Mouse (Mus musculus) heart, embryonic 10.5 days (tissue): ENCODE data around the gene Trmt1. TPM values are rescaled to one million over a fixed set of nuclear protein-coding genes. Genes with fewer than 3 reads are reported as not detected.

Source experiments
- DNase-seq: peaks from one replicate; pipeline ENCODE4 v3.0.0-alpha.2; 2017; ENCODE audit warnings: low spot score
- H3K27ac ChIP-seq: fragments of 300-500 bp; sonication (generic); 2 replicates; pipeline ENCODE4 v1.5.1; 2016; ENCODE audit warnings: mild to moderate bottlenecking
- H3K27me3 ChIP-seq: fragments of 300-500 bp; sonication (generic); 2 replicates; pipeline ENCODE4 v1.6.1; 2016; ENCODE audit warnings: mild to moderate bottlenecking; ENCODE audit not compliant: poor library complexity, insufficient read depth, severe bottlenecking
- H3K36me3 ChIP-seq: fragments of 300-500 bp; sonication (generic); 2 replicates; pipeline ENCODE4 v1.6.1; 2016; ENCODE audit warnings: mild to moderate bottlenecking, moderate library complexity
- H3K4me1 ChIP-seq: fragments of 300-500 bp; sonication (generic); 2 replicates; pipeline ENCODE4 v1.6.1; 2016; ENCODE audit warnings: mild to moderate bottlenecking
- H3K4me3 ChIP-seq: fragments of 300-500 bp; sonication (generic); 2 replicates; pipeline ENCODE4 v1.5.1; 2016; ENCODE audit warnings: mild to moderate bottlenecking, moderate library complexity
- H3K9me3 ChIP-seq: fragments of 300-500 bp; sonication (generic); 2 replicates; pipeline ENCODE4 v1.6.1; 2016; ENCODE audit warnings: mild to moderate bottlenecking, moderate library complexity
- WGBS: fragments of 180-500 bp; shearing (Covaris S2); methylation state at CpG from one replicate; pipeline ENCODE4 v1.1.7; 2016; 5-methylcytosine and 5-hydroxymethylcytosine counted together
- polyA plus RNA-seq: library from polyadenylated mRNA; unstranded; fragments of >200 nt; fragmentation: Nextera tagmentation; extraction: Ambion mirVana; gene quantifications from 2 replicates; pipeline ENCODE4 v1.2.1, GENCODE M21; 2016

Trmt1 gene
- polyA plus RNA-seq, 1 experiment from 2014 or later: 64.6 TPM

GRCm38 (mm10) chr8:84711312-84711711 is 25.2 kb downstream of the Trmt1 start:
- H3K27me3 ChIP-seq: peaks cover 100% of the 10 kb centered on the region
- 43% methylated on average over 3 of the region's 3 CpGs for WGBS
- no peaks in the 10 kb centered on the region for H3K36me3 ChIP-seq
- H3K9me3 ChIP-seq: no peaks in the 10 kb centered on the region
- peaks cover 63% of the 10 kb centered on the region for H3K4me1 ChIP-seq
- H3K27ac ChIP-seq: peak overlapping the region; percentile 29
- DNase-seq: no peak
- H3K4me3 ChIP-seq: no peak overlapping the region

GRCm38 (mm10) chr8:84711933-84712758 is 26.0 kb downstream of the Trmt1 start:
- Histone ChIP-seq H3K36me3 (no peaks in the 10 kb centered on the region), H3K4me1 (peaks cover 55% of the 10 kb centered on the region), H3K27ac (peak overlapping the region; percentile 37; the same call in 1 of the 2 replicates), H3K9me3 (no peaks in the 10 kb centered on the region), H3K27me3 (peaks cover 100% of the 10 kb centered on the region), H3K4me3 (no peak overlapping the region)
- no peak for DNase-seq
- 26% methylated on average over 10 of the region's 11 CpGs for WGBS

DNA sequence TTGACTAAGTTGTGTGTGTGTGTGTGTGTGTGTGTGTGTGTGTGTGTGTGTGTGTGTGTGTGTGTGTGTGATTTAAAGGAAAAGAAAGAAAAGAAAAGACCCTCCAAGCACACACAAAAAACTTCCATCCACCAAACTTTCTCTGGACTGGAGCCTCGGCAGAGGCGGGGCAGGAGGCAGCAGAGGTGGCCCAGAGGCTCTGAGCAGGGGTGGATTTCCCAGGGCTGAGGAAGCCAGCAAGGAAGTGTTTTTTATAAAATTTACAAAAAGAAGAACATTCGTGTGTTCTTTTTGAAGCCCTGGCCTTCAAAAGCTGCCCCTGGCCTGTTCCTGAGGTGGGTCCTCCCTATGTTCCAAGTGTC is 26.6 kb downstream of the Trmt1 start:
- peaks cover 49% of the 10 kb centered on the region for H3K4me1 ChIP-seq
- H3K4me3 ChIP-seq: no peak overlapping the region
- no peak for DNase-seq
- H3K27me3 ChIP-seq: peaks cover 100% of the 10 kb centered on the region
- 37% methylated on average over 3 of the region's 3 CpGs for WGBS
- H3K9me3 ChIP-seq: no peaks in the 10 kb centered on the region
- H3K36me3 ChIP-seq: no peaks in the 10 kb centered on the region
- H3K27ac ChIP-seq: peak overlapping the region; percentile 37; the same call in 1 of the 2 replicates

DNA sequence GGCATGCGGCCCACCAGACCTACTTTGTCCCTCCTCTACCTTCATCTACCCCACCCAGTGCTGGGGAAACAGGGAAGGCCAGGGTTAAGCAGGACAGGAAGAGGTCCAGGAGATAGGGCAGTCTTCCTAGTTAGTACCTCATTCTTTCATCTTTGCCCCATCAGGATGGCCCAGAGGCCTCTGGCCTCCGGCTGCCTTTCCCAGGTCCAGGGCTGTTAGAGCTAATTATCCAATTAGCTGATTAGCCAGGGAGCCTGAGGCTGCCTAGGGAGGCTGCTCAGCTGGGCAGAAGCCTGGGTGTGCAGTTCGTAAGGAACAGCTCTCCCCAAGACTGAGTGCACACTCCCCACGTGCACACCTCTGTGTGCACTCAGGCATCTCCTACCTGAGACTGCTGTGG is 27.3 kb downstream of the Trmt1 start:
- WGBS: 38% methylated on average over 4 of the region's 4 CpGs
- H3K4me1 ChIP-seq: peaks cover 43% of the 10 kb centered on the region
- peak overlapping the region; percentile 37 for H3K27ac ChIP-seq
- H3K27me3 ChIP-seq: peaks cover 100% of the 10 kb centered on the region
- no peaks in the 10 kb centered on the region for H3K36me3 ChIP-seq
- no peak for DNase-seq
- no peaks in the 10 kb centered on the region for H3K9me3 ChIP-seq
- no peak overlapping the region for H3K4me3 ChIP-seq

DNA sequence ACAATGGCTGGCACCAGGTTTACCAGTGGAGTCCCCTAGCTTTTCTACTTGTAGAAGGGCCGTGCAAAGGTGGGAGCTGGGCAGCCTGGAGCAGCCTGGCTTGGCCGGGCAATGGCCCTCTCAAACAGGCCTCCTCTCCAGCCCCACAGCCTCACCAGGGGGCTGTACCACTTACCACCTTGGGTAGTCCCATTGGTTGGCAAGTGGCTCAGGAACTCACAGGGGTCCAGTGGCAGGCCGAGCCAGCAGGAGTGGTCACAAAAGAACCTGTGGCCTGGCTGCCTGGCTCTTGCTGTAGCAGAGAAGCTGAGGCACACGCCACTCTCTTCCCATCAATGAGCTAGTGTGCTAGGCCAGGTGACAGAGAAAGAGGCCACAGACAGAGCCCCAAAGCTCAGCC is 28.1 kb downstream of the Trmt1 start:
- Histone ChIP-seq H3K36me3 (no peaks in the 10 kb centered on the region), H3K4me3 (no peak overlapping the region), H3K27me3 (peaks cover 100% of the 10 kb centered on the region), H3K4me1 (peaks cover 42% of the 10 kb centered on the region), H3K9me3 (no peaks in the 10 kb centered on the region), H3K27ac (peak overlapping the region; percentile 37; the same call in 1 of the 2 replicates)
- DNase-seq: no peak
- WGBS: 57% methylated on average over 4 of the region's 4 CpGs

DNA sequence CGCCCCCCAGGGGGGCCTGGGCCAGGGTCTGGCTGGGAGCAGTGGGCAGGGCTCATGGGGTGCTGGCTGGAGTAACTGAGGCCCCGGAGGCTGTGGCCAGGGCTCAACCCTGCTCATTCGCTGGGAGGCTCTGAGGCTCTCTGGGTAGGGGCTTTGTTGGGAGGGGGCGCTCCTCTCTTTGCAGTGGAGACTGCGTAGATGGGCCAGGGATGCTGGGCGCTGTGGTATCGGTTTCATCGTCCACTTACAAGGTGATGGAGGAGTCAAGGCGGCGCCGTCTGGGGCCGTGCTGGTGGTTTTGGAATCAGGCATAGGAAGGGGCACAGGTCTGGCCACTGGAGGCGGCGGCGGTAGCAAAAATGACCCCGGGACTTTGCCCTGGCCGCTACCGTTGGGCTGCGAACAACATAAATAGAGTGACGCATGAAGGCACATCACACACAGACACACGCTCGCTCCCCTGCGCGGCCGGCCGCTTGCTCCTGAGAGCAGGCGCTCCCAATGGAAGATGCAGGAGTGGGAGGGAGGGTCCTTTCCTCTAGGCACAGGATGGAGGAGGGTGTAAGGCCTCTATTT is 29.9 kb downstream of the Trmt1 start:
- no peaks in the 10 kb centered on the region for H3K9me3 ChIP-seq
- no peak for DNase-seq
- H3K36me3 ChIP-seq: no peaks in the 10 kb centered on the region
- 4% methylated on average over 27 of the region's 27 CpGs for WGBS
- H3K27me3 ChIP-seq: peaks cover 100% of the 10 kb centered on the region
- peaks cover 39% of the 10 kb centered on the region for H3K4me1 ChIP-seq
- H3K4me3 ChIP-seq: peak overlapping the region; percentile 47
- peak overlapping the region; percentile 52; the same call in 1 of the 2 replicates for H3K27ac ChIP-seq

GRCm38 (mm10) chr8:84716790-84717189 is 30.7 kb downstream of the Trmt1 start:
- peaks cover 100% of the 10 kb centered on the region for H3K27me3 ChIP-seq

DNA sequence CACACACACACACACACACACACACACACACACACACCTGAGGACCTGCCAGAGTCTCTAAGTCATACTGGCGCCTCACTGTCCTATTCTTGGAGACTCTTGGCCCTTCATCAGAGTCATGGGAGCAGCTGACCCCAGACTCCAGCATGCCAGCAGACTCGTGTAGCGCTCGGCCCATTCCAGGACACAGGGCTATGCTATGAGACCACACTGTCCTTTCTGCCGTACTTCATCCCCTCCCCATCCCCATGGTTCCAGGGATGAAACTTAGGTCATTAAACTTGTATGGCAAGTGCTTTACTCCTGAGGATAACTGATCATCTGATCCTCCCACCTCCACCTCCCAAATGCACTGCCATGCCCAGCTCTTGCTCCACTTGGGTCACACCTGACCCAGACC is 32.4 kb downstream of the Trmt1 start:
- Histone ChIP-seq H3K4me1 (peaks cover 35% of the 10 kb centered on the region), H3K36me3 (no peaks in the 10 kb centered on the region), H3K9me3 (no peaks in the 10 kb centered on the region), H3K27me3 (peaks cover 92% of the 10 kb centered on the region), H3K4me3 (no peak overlapping the region), H3K27ac (no peak overlapping the region)
- DNase-seq: no peak
- 81% methylated on average over 5 of the region's 5 CpGs for whole genome bisulfite sequencing

More at GRCm38 (mm10) chr8:84716790-84717189, 30.7 kb downstream of the Trmt1 start:
- no peak for DNase-seq
- no peaks in the 10 kb centered on the region for H3K36me3 ChIP-seq
- WGBS: 85% methylated on average over 11 of the region's 11 CpGs
- H3K4me3 ChIP-seq: no peak overlapping the region
- no peak overlapping the region for H3K27ac ChIP-seq
- peaks cover 36% of the 10 kb centered on the region for H3K4me1 ChIP-seq
- no peaks in the 10 kb centered on the region for H3K9me3 ChIP-seq

- Histone ChIP-seq H3K27me3 (peaks cover 92% of the 10 kb centered on the region), H3K27ac (no peak overlapping the region), H3K9me3 (no peaks in the 10 kb centered on the region), H3K36me3 (no peaks in the 10 kb centered on the region), H3K4me1 (peaks cover 35% of the 10 kb centered on the region), H3K4me3 (no peak overlapping the region)
- DNase-seq: no peak
- 81% methylated on average over 5 of the region's 5 CpGs for WGBS
Measured at GRCm38 (mm10) chr8:84718959-84719690, 33.0 kb downstream of the Trmt1 start.

DNA sequence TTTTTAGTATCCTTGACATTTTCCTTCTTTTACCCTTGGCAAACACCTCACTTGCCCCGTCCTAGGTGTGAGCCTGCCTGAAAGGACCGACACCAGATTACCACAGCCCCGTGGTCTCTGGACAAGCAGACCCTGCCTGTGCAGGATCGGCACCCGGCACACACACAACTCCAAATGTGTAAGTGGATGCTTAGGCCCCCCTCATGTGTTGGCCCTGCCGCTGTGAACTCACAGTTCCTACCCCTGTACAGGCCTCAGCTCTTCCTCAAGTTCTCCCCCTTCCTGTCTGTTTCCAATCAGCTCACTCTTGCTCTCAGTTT is 36.4 kb downstream of the Trmt1 start:
- no peaks in the 10 kb centered on the region for H3K36me3 ChIP-seq
- H3K27me3 ChIP-seq: peaks cover 75% of the 10 kb centered on the region
- WGBS: 61% methylated on average over 6 of the region's 6 CpGs
- H3K4me1 ChIP-seq: peaks cover 58% of the 10 kb centered on the region
- peak overlapping the region; percentile 87 for H3K27ac ChIP-seq
- DNase-seq: no peak
- no peaks in the 10 kb centered on the region for H3K9me3 ChIP-seq
- peak overlapping the region; percentile 38 for H3K4me3 ChIP-seq

DNA sequence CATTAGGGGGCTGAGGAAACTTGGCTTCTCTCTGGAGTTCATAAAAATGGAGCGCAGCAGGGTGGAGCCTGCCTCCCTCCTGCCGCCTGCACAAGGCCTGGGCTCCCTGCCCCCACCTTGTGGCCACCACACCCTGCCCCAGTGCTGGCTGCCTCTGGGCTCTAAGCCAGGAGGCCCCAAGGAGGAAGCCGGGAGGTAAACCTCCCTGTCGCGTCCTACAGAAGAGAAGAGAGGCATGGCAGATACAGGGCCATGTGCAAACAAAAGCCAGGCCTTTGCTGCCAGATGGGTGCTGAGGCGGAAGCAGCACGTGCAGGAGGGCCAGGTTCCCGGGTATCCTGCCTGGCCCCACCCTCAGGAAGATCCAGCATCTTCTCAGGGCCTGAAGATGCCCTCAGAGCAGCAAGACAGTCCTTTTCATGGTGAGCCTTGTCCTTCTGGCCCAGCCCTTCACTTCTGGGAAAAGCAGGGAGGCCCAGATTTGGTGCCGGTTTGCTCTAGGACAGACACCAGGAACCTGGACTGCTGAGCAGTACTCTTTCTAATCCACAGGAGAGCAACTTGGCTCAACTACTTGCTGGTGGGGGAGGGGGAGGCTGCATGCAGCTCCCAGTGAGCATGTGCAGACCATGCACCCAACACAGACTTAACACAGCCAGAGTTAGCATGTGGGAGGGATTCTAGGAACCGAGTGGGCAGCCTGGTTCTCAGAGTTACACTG is 36.9 kb downstream of the Trmt1 start, which contains the start of gene G430095P16Rik:
Gene G430095P16Rik (plus strand): TSS at position 158 of the 721 bp plus-strand sequence.
- Histone ChIP-seq H3K36me3 (no peaks in the 10 kb centered on the region), H3K27ac (peak within 1 kb of the TSS; percentile 87), H3K4me1 (peaks cover 63% of the 10 kb centered on the region), H3K4me3 (peak within 1 kb of the TSS; percentile 38), H3K27me3 (peaks cover 71% of the 10 kb centered on the region), H3K9me3 (no peaks in the 10 kb centered on the region)
- DNase-seq: no peak
- 14% methylated on average over 10 of the region's 10 CpGs for WGBS

GRCm38 (mm10) chr8:84723571-84723900 is 37.4 kb downstream of the Trmt1 start:
- Histone ChIP-seq H3K36me3 (no peaks in the 10 kb centered on the region), H3K27me3 (peaks cover 71% of the 10 kb centered on the region), H3K9me3 (no peaks in the 10 kb centered on the region), H3K4me3 (peak overlapping the region; percentile 38), H3K27ac (peak overlapping the region; percentile 87), H3K4me1 (peaks cover 68% of the 10 kb centered on the region)
- no peak for DNase-seq
- WGBS: 28% methylated on average over 7 of the region's 7 CpGs
